Mouse (Mus musculus): ENCODE results near the gene Dhodh. TPM values are rescaled to one million over a fixed set of nuclear protein-coding genes. Genes with fewer than 3 reads are reported as not detected.

Gene Dhodh
- polyA plus RNA-seq (2017; shearing (Covaris generic)): 21.7 TPM

GRCm38 (mm10) chr8:109608271-109609152 lies at the start of gene Dhodh:
TSS of gene Dhodh (minus strand) at chr8:109608673.

DNA sequence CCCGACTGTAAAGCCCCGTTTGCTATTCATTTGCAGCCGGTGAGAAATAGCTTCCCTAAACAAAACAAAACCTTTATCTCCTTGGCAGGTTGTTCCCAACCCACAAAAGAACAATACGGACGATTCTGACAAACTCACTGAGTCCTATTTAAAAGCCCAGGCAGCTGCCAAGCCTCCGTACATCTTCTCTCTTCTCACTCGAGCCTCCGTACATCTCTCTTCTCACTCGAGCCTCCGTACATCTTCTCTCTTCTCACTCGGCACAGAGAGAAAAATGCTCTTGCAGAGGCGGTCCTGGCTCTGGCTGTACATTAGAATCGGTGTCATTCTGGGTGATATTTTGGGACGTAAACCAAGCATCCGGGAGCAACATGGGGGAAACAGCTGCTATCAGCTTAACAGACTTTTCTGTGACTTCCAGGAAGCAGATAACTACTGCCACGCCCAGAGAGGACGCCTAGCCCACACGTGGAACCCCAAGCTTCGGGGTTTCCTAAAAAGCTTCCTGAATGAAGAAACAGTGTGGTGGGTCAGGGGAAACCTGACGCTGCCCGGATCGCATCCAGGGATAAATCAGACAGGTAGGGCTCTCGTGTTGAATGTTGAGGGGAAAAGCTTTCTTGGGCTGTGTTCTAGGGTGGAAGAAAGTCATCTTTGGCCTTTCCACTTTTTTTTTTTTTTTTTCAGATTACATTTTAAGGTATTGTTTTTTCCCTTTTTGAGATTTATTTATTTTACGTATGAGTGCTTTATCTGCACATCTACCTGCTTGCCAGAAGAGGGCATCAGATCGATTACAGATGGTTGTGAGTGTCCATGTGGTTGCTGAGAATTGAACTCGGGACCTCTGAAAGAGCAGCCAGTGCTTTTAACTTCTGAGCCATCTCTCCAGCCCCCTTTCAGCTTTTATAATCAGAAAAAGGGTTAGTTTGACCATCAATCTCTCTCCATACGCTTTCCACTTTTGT lies 6.1 kb upstream of the Dhodh start, which contains the start of gene Pkd1l3:
TSS of gene Pkd1l3 (plus strand) at position 275 of the 968 bp plus-strand sequence.

GRCm38 (mm10) chr8:109578900-109579301 lies 29.6 kb downstream of the Dhodh start, which contains the start of gene Hp:
TSS of gene Hp (minus strand) at chr8:109579172.

GRCm38 (mm10) chr8:109565498-109566333 lies 42.8 kb downstream of the Dhodh start, which contains the start of the genes Dhx38 and Txnl4b:
TSS of gene Dhx38 (minus strand) at chr8:109565861.
TSS of gene Txnl4b (plus strand) at chr8:109565892.

Other genes starting within 250 kb of the Dhodh start
- gene Pmfbp1, start 114.6 kb downstream of the Dhodh start, polyA plus RNA-seq (2017; shearing (Covaris generic)): not detected
- 32.4 TPM for gene Dhx38, start 42.8 kb downstream of the Dhodh start, polyA plus RNA-seq (2017; shearing (Covaris generic))
- 4.5 TPM for gene Txnl4b, start 42.8 kb downstream of the Dhodh start, polyA plus RNA-seq (2017; shearing (Covaris generic))
- gene Hp, start 29.5 kb downstream of the Dhodh start, polyA plus RNA-seq (2017; shearing (Covaris generic)): not detected
- 0.79 TPM for gene Pkd1l3, start 5.8 kb upstream of the Dhodh start, polyA plus RNA-seq (2017; shearing (Covaris generic))
- gene Ist1, start 84.6 kb upstream of the Dhodh start, polyA plus RNA-seq (2017; shearing (Covaris generic)): 144 TPM
- 9.7 TPM for gene Zfp821, start 96.9 kb upstream of the Dhodh start, polyA plus RNA-seq (2017; shearing (Covaris generic))
- 5.4 TPM for gene Atxn1l, start 129.1 kb upstream of the Dhodh start, polyA plus RNA-seq (2017; shearing (Covaris generic))
- 54.3 TPM for gene Ap1g1, start 169.9 kb upstream of the Dhodh start, polyA plus RNA-seq (2017; shearing (Covaris generic))